Mouse (Mus musculus): ENCODE measurements around the gene Olfr1129.
"Not testable (repeated sequence)": the region's sequence is repeated elsewhere in the genome, so short reads cannot be mapped to it uniquely, and the experiment has no call there.

Gene Olfr1129

GRCm38 (mm10) chr2:87573602-87574001 is at the start of gene Olfr1129:
Olfr1129 (plus strand) TSS chr2:87573902.
- not testable (repeated sequence) for DNase-seq

GRCm38 (mm10) chr2:87525899-87526616 is 47.6 kb upstream of the Olfr1129 start:
- DNase-seq: not testable (repeated sequence)

- no peak for DNase-seq
These were observed 42.2 kb upstream of the Olfr1129 start, which contains the start of gene Olfr153 for GRCm38 (mm10) chr2:87531496-87531895. Olfr153 (plus strand) TSS chr2:87531796.

GRCm38 (mm10) chr2:87534826-87535225 is 38.9 kb upstream of the Olfr1129 start:
- no peak for DNase-seq

GRCm38 (mm10) chr2:87545442-87545841 is 28.3 kb upstream of the Olfr1129 start, which contains the start of gene Olfr1128:
Olfr1128 (minus strand) TSS chr2:87545542.
- DNase-seq: no peak

GRCm38 (mm10) chr2:87605912-87606311 is 32.2 kb downstream of the Olfr1129 start, which contains the start of gene Olfr1130:
Olfr1130 (plus strand) TSS chr2:87606212.
- DNase-seq: not testable (repeated sequence)

- no peak for DNase-seq
These were observed 53.1 kb downstream of the Olfr1129 start, which contains the start of gene Olfr1131 for GRCm38 (mm10) chr2:87626804-87627203. Olfr1131 (plus strand) TSS chr2:87627104.
